Mouse (Mus musculus) MN1 (cell line): ENCODE results near the gene Sorbs1.

Source experiments
- DNase-seq: peaks from one replicate; pipeline ENCODE4 v3.0.0-alpha.2; 2016; ENCODE audit warnings: low spot score

Gene Sorbs1

GRCm38 (mm10) chr19:40477445-40477941, 36.1 kb downstream of the Sorbs1 start:
- DNase-seq = no peak

GRCm38 (mm10) chr19:40476491-40476890, 37.1 kb downstream of the Sorbs1 start:
- DNase-seq = no peak

GRCm38 (mm10) chr19:40471526-40472245, 41.9 kb downstream of the Sorbs1 start:
- no peak for DNase-seq

GRCm38 (mm10) chr19:40469792-40470191, 43.8 kb downstream of the Sorbs1 start:
- no peak for DNase-seq

- no peak for DNase-seq
Observed at GRCm38 (mm10) chr19:40468308-40468707, 45.3 kb downstream of the Sorbs1 start.

GRCm38 (mm10) chr19:40467810-40468209, 45.8 kb downstream of the Sorbs1 start:
- DNase-seq = no peak

- DNase-seq = no peak
Observed at GRCm38 (mm10) chr19:40465339-40465738, 48.2 kb downstream of the Sorbs1 start.

GRCm38 (mm10) chr19:40464408-40464807, 49.2 kb downstream of the Sorbs1 start:
- DNase-seq = no peak

- no peak for DNase-seq
Observed at GRCm38 (mm10) chr19:40462892-40463291, 50.7 kb downstream of the Sorbs1 start.

- DNase-seq = no peak
Observed at GRCm38 (mm10) chr19:40462481-40462880, 51.1 kb downstream of the Sorbs1 start.

- DNase-seq = no peak
Observed at GRCm38 (mm10) chr19:40461662-40462061, 51.9 kb downstream of the Sorbs1 start.

- no peak for DNase-seq
Observed at GRCm38 (mm10) chr19:40460854-40461490, 52.6 kb downstream of the Sorbs1 start.

- DNase-seq = no peak
Observed at GRCm38 (mm10) chr19:40459338-40459737, 54.2 kb downstream of the Sorbs1 start.

GRCm38 (mm10) chr19:40458806-40459205, 54.8 kb downstream of the Sorbs1 start:
- DNase-seq = no peak

GRCm38 (mm10) chr19:40455248-40455647, 58.3 kb downstream of the Sorbs1 start:
- no peak for DNase-seq

- no peak for DNase-seq
Observed at GRCm38 (mm10) chr19:40454096-40454495, 59.5 kb downstream of the Sorbs1 start.

GRCm38 (mm10) chr19:40452201-40452600, 61.4 kb downstream of the Sorbs1 start:
- DNase-seq = no peak

- no peak for DNase-seq
Observed at GRCm38 (mm10) chr19:40451307-40451706, 62.3 kb downstream of the Sorbs1 start.

- DNase-seq = no peak
Observed at GRCm38 (mm10) chr19:40446525-40446924, 67.1 kb downstream of the Sorbs1 start.

GRCm38 (mm10) chr19:40442377-40442776, 71.2 kb downstream of the Sorbs1 start:
- no peak for DNase-seq

- no peak for DNase-seq
Observed at GRCm38 (mm10) chr19:40440951-40441350, 72.6 kb downstream of the Sorbs1 start.

GRCm38 (mm10) chr19:40438907-40439306, 74.7 kb downstream of the Sorbs1 start:
- no peak for DNase-seq

- no peak for DNase-seq
Observed at GRCm38 (mm10) chr19:40437651-40438068, 75.9 kb downstream of the Sorbs1 start.
